Mouse (Mus musculus) CH12.LX (cell line): ENCODE measurements around the gene Phip.

Experiments used
- CTCF ChIP-seq, 2 experiments: IDR thresholded peaks in 1 of 2; conservative IDR thresholded peaks in 1 of 2; 2 replicates each; pipeline ENCODE4 v1.5.1; 2011 to 2012; ENCODE audit warnings: low read depth in 2 of 2, low read length in 2 of 2, improper control_type of control experiment in 1 of 2, inconsistent platforms in 1 of 2, mild to moderate bottlenecking in 1 of 2, moderate library complexity in 1 of 2
- EP300 ChIP-seq: IDR thresholded peaks from 2 replicates; pipeline ENCODE4 v1.6.1; 2011; ENCODE audit warnings: low read length, improper control_type of control experiment
- ETS1 ChIP-seq: conservative IDR thresholded peaks from 2 replicates; pipeline ENCODE4 v1.6.1; 2012; ENCODE audit warnings: low read depth, mild to moderate bottlenecking, inconsistent platforms, low read length, improper control_type of control experiment, moderate library complexity
- JUND ChIP-seq: conservative IDR thresholded peaks from 2 replicates; pipeline ENCODE4 v1.6.1; 2011; ENCODE audit warnings: low read depth, low read length, improper control_type of control experiment
- KAT2A ChIP-seq: IDR thresholded peaks from 2 replicates; pipeline ENCODE4 v1.6.1; 2012; ENCODE audit warnings: low read length, improper control_type of control experiment, inconsistent platforms; ENCODE audit not compliant: insufficient replicate concordance
- POLR2A ChIP-seq: IDR thresholded peaks from 2 replicates; pipeline ENCODE4 v1.6.1; 2011; ENCODE audit warnings: low read depth, mild to moderate bottlenecking, improper control_type of control experiment, low read length
- RAD21 ChIP-seq: IDR thresholded peaks from 2 replicates; pipeline ENCODE4 v1.6.1; 2011; ENCODE audit warnings: low read depth, mild to moderate bottlenecking, low read length, improper control_type of control experiment, moderate library complexity
- SMC3 ChIP-seq: IDR thresholded peaks from 2 replicates; pipeline ENCODE4 v1.6.1; 2011; ENCODE audit warnings: low read depth, low read length, improper control_type of control experiment
- UBTF ChIP-seq: IDR thresholded peaks from 2 replicates; pipeline ENCODE4 v1.6.1; 2012; ENCODE audit warnings: low read depth, mild to moderate bottlenecking, inconsistent platforms, low read length, improper control_type of control experiment, moderate library complexity
- USF1 ChIP-seq: IDR thresholded peaks from 2 replicates; pipeline ENCODE4 v1.6.1; 2014; ENCODE audit warnings: low read depth, mild to moderate bottlenecking, inconsistent platforms, low read length, improper control_type of control experiment
- ZC3H11A ChIP-seq: IDR thresholded peaks from 2 replicates; pipeline ENCODE4 v1.6.1; 2012; ENCODE audit warnings: low read depth, mild to moderate bottlenecking, inconsistent platforms, low read length, improper control_type of control experiment
- ZNF384 ChIP-seq: IDR thresholded peaks from 2 replicates; pipeline ENCODE4 v1.6.1; 2012; ENCODE audit warnings: low read depth, low read length, improper control_type of control experiment, inconsistent platforms

- TF ChIP-seq UBTF (0 out of 2 replicates have a peak, but pooled peaks have one; percentile 44), USF1 (peak; percentile 80), CTCF (conservative IDR thresholded peaks at IDR 0.05 in 1 of 2, IDR thresholded peaks at IDR 0.05 in 1 of 2; ENCODE audit: low read depth in 2 of 2, low read length in 2 of 2) (no peak), POLR2A (peak; percentile 78), JUND (no peak), ZC3H11A (no peak), EP300 (no peak), RAD21 (no peak), KAT2A (no peak), ZNF384 (no peak), SMC3 (no peak), ETS1 (peak; percentile 69)
Observed at GRCm38 (mm10) chr9:82829693-82830430, 145.5 kb downstream of the Phip start.
